Mouse (Mus musculus) limb, embryonic 10.5 days (tissue): ENCODE measurements at regions not wholly inside any gene's neighbourhood (a gene's known extent, or its start where the extent isn't known, plus 50 kb on each side); places are given as distances from the start of the nearest gene placed in this dataset. TPM values are rescaled to one million over a fixed set of nuclear protein-coding genes. Genes with fewer than 3 reads are reported as not detected.

Experiments used
- DNase-seq: peaks from one replicate; pipeline ENCODE4 v3.0.0-alpha.2; 2017; ENCODE audit warnings: low spot score
- H3K27ac ChIP-seq: fragments of 300-500 bp; sonication (generic); 2 replicates; pipeline ENCODE4 v1.5.1; 2016; ENCODE audit warnings: mild to moderate bottlenecking
- H3K27me3 ChIP-seq: fragments of 300-500 bp; sonication (generic); 2 replicates; pipeline ENCODE4 v1.6.1; 2016; ENCODE audit warnings: low read depth, mild to moderate bottlenecking; ENCODE audit not compliant: poor library complexity, severe bottlenecking
- H3K36me3 ChIP-seq: fragments of 300-500 bp; sonication (generic); 2 replicates; pipeline ENCODE4 v1.6.1; 2016; ENCODE audit warnings: mild to moderate bottlenecking, moderate library complexity
- H3K4me1 ChIP-seq: fragments of 300-500 bp; sonication (generic); 2 replicates; pipeline ENCODE4 v1.6.1; 2016
- H3K4me3 ChIP-seq: fragments of 300-500 bp; sonication (generic); 2 replicates; pipeline ENCODE4 v1.5.1; 2016; ENCODE audit warnings: mild to moderate bottlenecking, moderate library complexity
- H3K9me3 ChIP-seq: fragments of 300-500 bp; sonication (generic); replicated peaks from 2 replicates; pipeline ENCODE4 v1.6.1; 2016; ENCODE audit warnings: mild to moderate bottlenecking
- WGBS: fragments of 180-500 bp; shearing (Covaris S2); methylation state at CpG from one replicate; pipeline ENCODE4 v1.1.7; 2016; 5-methylcytosine and 5-hydroxymethylcytosine counted together
- microRNA-seq: library from miRNA; unstranded; fragments of <30 nt; microRNA quantifications from one replicate; pipeline ENCODE4, GENCODE M21; 2017

GRCm38 (mm10) chr17:27262607-27263006 lies 58.3 kb upstream of the Lemd2 start:
- Histone ChIP-seq H3K4me3 (no peak overlapping the region), H3K36me3 (no peaks in the 10 kb centered on the region), H3K27me3 (no peaks in the 10 kb centered on the region), H3K9me3 (no peaks in the 10 kb centered on the region), H3K27ac (no peak overlapping the region), H3K4me1 (no peaks in the 10 kb centered on the region)
- DNase-seq: no peak
- 85% methylated on average over 4 of the region's 4 CpGs for WGBS

GRCm38 (mm10) chr17:27261981-27262380 lies 57.7 kb upstream of the Lemd2 start:
- no peaks in the 10 kb centered on the region for H3K27me3 ChIP-seq
- H3K27ac ChIP-seq: no peak overlapping the region
- H3K4me3 ChIP-seq: no peak overlapping the region
- DNase-seq: no peak
- H3K36me3 ChIP-seq: no peaks in the 10 kb centered on the region
- no peaks in the 10 kb centered on the region for H3K9me3 ChIP-seq
- WGBS: 92% methylated on average over 9 of the region's 9 CpGs
- H3K4me1 ChIP-seq: peaks cover under 1% of the 10 kb centered on the region; the same call in 1 of the 2 replicates

- Histone ChIP-seq H3K36me3 (no peaks in the 10 kb centered on the region), H3K27me3 (0 out of 2 replicates have a peak, but pooled peaks cover 6% of the 10 kb centered on the region), H3K27ac (no peak overlapping the region), H3K4me3 (no peak overlapping the region), H3K9me3 (no peaks in the 10 kb centered on the region), H3K4me1 (peaks cover 8% of the 10 kb centered on the region)
- WGBS: 64% methylated on average over 2 of the region's 2 CpGs
- DNase-seq: no peak
Measured at GRCm38 (mm10) chr17:27261251-27261650, 57.0 kb upstream of the Lemd2 start.

GRCm38 (mm10) chr17:27260116-27260515 lies 55.8 kb upstream of the Lemd2 start:
- 91% methylated on average over 9 of the region's 9 CpGs for WGBS

GRCm38 (mm10) chr17:27257345-27257744 lies 53.1 kb upstream of the Lemd2 start:
- Histone ChIP-seq H3K4me1 (peaks cover 17% of the 10 kb centered on the region), H3K4me3 (no peak overlapping the region), H3K36me3 (no peaks in the 10 kb centered on the region), H3K9me3 (no peaks in the 10 kb centered on the region), H3K27ac (no peak overlapping the region), H3K27me3 (0 out of 2 replicates have a peak, but pooled peaks cover 8% of the 10 kb centered on the region)
- 53% methylated on average over 7 of the region's 7 CpGs for WGBS
- no peak for DNase-seq

More at GRCm38 (mm10) chr17:27260116-27260515, 55.8 kb upstream of the Lemd2 start:
- H3K27me3 ChIP-seq: 0 out of 2 replicates have a peak, but pooled peaks cover 8% of the 10 kb centered on the region
- H3K36me3 ChIP-seq: no peaks in the 10 kb centered on the region
- H3K4me3 ChIP-seq: no peak overlapping the region
- DNase-seq: no peak
- no peak overlapping the region for H3K27ac ChIP-seq
- H3K9me3 ChIP-seq: no peaks in the 10 kb centered on the region
- peaks cover 14% of the 10 kb centered on the region for H3K4me1 ChIP-seq

- Histone ChIP-seq H3K9me3 (no peaks in the 10 kb centered on the region), H3K27me3 (0 out of 2 replicates have a peak, but pooled peaks cover 8% of the 10 kb centered on the region), H3K4me3 (no peak overlapping the region), H3K4me1 (peaks cover 18% of the 10 kb centered on the region), H3K36me3 (no peaks in the 10 kb centered on the region), H3K27ac (no peak overlapping the region)
- WGBS: 28% methylated on average over 7 of the region's 7 CpGs
- DNase-seq: no peak
Measured at GRCm38 (mm10) chr17:27255804-27256203, 51.5 kb upstream of the Lemd2 start.

Small RNA genes in the stretch of these regions (microRNA-seq; reads per million reads assigned to microRNA genes)
- not detected for gene Mir7214
- not detected for gene Mir7216
- not detected for gene Mir7217
- not detected for gene Mir7218
